In the genomic region with DNA sequence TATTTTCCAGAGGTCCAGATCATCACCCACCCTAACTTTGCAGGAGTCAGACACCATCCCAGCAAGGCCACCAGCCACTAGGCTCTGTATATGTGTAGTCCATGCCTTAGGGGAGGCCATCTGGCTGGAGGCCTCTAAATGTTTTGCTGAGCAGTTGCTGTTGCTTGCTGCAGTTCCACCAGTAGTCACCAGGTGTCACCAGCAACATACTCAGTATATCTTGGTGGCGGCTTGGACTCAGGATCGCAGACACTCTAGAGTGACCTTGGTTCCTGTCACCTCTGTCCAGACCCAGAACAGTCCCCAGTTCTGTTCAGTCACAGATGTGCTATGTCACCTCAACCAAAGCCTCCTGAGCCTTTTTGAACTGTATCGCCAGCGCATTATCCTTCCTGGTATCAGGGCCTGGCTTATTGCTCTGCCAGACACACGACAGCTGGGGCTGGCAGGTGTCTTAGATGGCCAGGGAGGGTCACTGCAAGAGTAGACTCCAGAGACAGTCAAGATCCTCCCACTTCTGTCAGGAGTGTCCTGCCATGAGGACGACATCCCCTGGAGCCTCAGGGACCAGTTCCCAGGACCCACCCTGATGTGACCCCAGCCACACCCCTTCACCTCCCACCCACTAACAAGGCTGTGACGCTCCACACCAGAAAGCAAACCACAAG, we compare ENCODE assay signal across 8 mouse cellular contexts. TPM values are rescaled to one million over a fixed set of nuclear protein-coding genes. Genes with fewer than 3 reads are reported as not detected.
DNase-seq lines count a peak whose midpoint lies in the region; ATAC-seq lines count a peak whose summit lies in the region.

No protein-coding gene starts in this region.

- no peaks in the 10 kb centered on the region for H3K9me3 ChIP-seq in hindbrain, embryonic 14.5 days (ENCODE audit: control insufficient read depth, low read length)

- peak; percentile 83 for DNase-seq in MEL-GATA-1-ER (ENCODE audit: extremely low read depth, low read depth)
- DNase-seq in cerebellum, adult 9-11 months: peak; percentile 88
- DNase-seq in frontal cortex, postnatal 36 days (ENCODE audit: low spot score in 2 of 2): peak; percentile 85 to 89
- peak; percentile 92 for DNase-seq in hindbrain, embryonic 14.5 days (ENCODE audit: low spot score)
- peak; percentile 67 to 92 for DNase-seq in layer of hippocampus, postnatal 25 days (ENCODE audit: extremely low spot score in 1 of 2, low spot score in 1 of 2)
- peak; percentile 89 for DNase-seq in lung, postnatal 25 days (ENCODE audit: low spot score)
- peak; percentile 92 for DNase-seq in retina, postnatal 1 day
- peak; percentile 72 to 77 for DNase-seq in thymus, postnatal 36 days

- H3K4me2 ChIP-seq in hindbrain, embryonic 14.5 days (replicated peaks): no peak overlapping the region

- H3K36me3 ChIP-seq in hindbrain, embryonic 14.5 days (replicated peaks; ENCODE audit: control insufficient read depth, insufficient read depth): peaks cover 92% of the 10 kb centered on the region

- H3K4me3 ChIP-seq in hindbrain, embryonic 14.5 days (replicated peaks; ENCODE audit: low read length): no peak overlapping the region

- H3K4me1 ChIP-seq in hindbrain, embryonic 14.5 days (replicated peaks; ENCODE audit: control insufficient read depth, insufficient read depth, low read length): no peaks in the 10 kb centered on the region

- ATAC-seq in hindbrain, embryonic 14.5 days (ENCODE audit: low FRiP score): peak; percentile 59

- no peak overlapping the region for H3K9ac ChIP-seq in hindbrain, embryonic 14.5 days

- no peak overlapping the region for H3K27ac ChIP-seq in hindbrain, embryonic 14.5 days

- WGBS in hindbrain, embryonic 14.5 days: 41% methylated on average over 7 of the region's 7 CpGs

- no peaks in the 10 kb centered on the region for H3K27me3 ChIP-seq in hindbrain, embryonic 14.5 days (ENCODE audit: control insufficient read depth, insufficient read depth, low read length)

RNA-seq across cellular contexts. Expression of a gene that starts 8.8 kb away (rescaled TPM):
- 54.2 and 58.4 TPM in 2 replicates for polyA plus RNA-seq in hindbrain, embryonic 14.5 days (2014; fragmentation: Nextera tagmentation; extraction: Ambion mirVana)
- total RNA-seq in layer of hippocampus, postnatal 25 days (2021): 10 to 100 TPM; 20.0 to 21.9 TPM

RNA-seq across cellular contexts. Expression of a gene that starts 21.4 kb away (rescaled TPM):
- polyA plus RNA-seq in hindbrain, embryonic 14.5 days (2014; fragmentation: Nextera tagmentation; extraction: Ambion mirVana): 69.2 and 70.3 TPM in 2 replicates
- total RNA-seq in layer of hippocampus, postnatal 25 days (2021): 100 to 1,000 TPM; 147 to 158 TPM

RNA-seq across cellular contexts. Expression of a gene that starts 25.3 kb away (rescaled TPM):
- polyA plus RNA-seq in hindbrain, embryonic 14.5 days (2014; fragmentation: Nextera tagmentation; extraction: Ambion mirVana): 2.2 and 4.7 TPM in 2 replicates
- under 1 TPM; 0.40 to 0.76 TPM for total RNA-seq in layer of hippocampus, postnatal 25 days (2021)

RNA-seq across cellular contexts. Expression of a gene that starts 33.4 kb away (rescaled TPM):
- 5.3 and 5.5 TPM in 2 replicates for polyA plus RNA-seq in hindbrain, embryonic 14.5 days (2014; fragmentation: Nextera tagmentation; extraction: Ambion mirVana)
- total RNA-seq in layer of hippocampus, postnatal 25 days (2021): 10 to 100 TPM; 11.4 to 12.9 TPM
